Mouse (Mus musculus) limb, embryonic 12.5 days (tissue): ENCODE measurements around the gene Cdipt. TPM values are rescaled to one million over a fixed set of nuclear protein-coding genes. Genes with fewer than 3 reads are reported as not detected.

Experiments used
- ATAC-seq: fragments of 200-750 bp; cut with Nextera tagmentation; 2 replicates; pipeline ENCODE4 v1.8.0; 2017; ENCODE audit warnings: low read depth, moderate TSS enrichment; ENCODE audit not compliant: insufficient number of reproducible peaks, insufficient read depth, low FRiP score, low TSS enrichment
- H3K27ac ChIP-seq: fragments of 300-500 bp; sonication (generic); 2 replicates; pipeline ENCODE4 v1.5.1; 2016; ENCODE audit warnings: mild to moderate bottlenecking, moderate library complexity
- H3K27me3 ChIP-seq: fragments of 300-500 bp; sonication (generic); 2 replicates; pipeline ENCODE4 v1.6.1; 2016; ENCODE audit warnings: mild to moderate bottlenecking, moderate library complexity
- H3K36me3 ChIP-seq: fragments of 300-500 bp; sonication (generic); 2 replicates; pipeline ENCODE4 v1.6.1; 2016; ENCODE audit warnings: mild to moderate bottlenecking, moderate library complexity
- H3K4me1 ChIP-seq: fragments of 300-500 bp; sonication (generic); replicated peaks from 2 replicates; pipeline ENCODE4 v1.6.1; 2016
- H3K4me2 ChIP-seq: fragments of 300-500 bp; sonication (generic); 2 replicates; pipeline ENCODE4 v1.6.1; 2016; ENCODE audit warnings: mild to moderate bottlenecking, moderate library complexity
- H3K4me3 ChIP-seq: fragments of 300-500 bp; sonication (generic); replicated peaks from 2 replicates; pipeline ENCODE4 v1.5.1; 2016; ENCODE audit warnings: mild to moderate bottlenecking
- H3K9ac ChIP-seq: fragments of 300-500 bp; sonication (generic); replicated peaks from 2 replicates; pipeline ENCODE4 v1.6.1; 2016; ENCODE audit warnings: mild to moderate bottlenecking, moderate library complexity
- H3K9me3 ChIP-seq: fragments of 300-500 bp; sonication (generic); 2 replicates; pipeline ENCODE4 v1.6.1; 2016; ENCODE audit warnings: mild to moderate bottlenecking, moderate library complexity
- WGBS: fragments of 180-500 bp; shearing (Covaris S2); methylation state at CpG from one replicate; pipeline ENCODE4 v1.1.7; 2016; 5-methylcytosine and 5-hydroxymethylcytosine counted together
- polyA plus RNA-seq: library from polyadenylated mRNA; unstranded; fragments of >200 nt; fragmentation: Nextera tagmentation; extraction: Ambion mirVana; gene quantifications from 2 replicates; pipeline ENCODE4 v1.2.1, GENCODE M21; 2016

Cdipt gene
- polyA plus RNA-seq, 1 experiment from 2014 or later = 76.5 TPM

DNA sequence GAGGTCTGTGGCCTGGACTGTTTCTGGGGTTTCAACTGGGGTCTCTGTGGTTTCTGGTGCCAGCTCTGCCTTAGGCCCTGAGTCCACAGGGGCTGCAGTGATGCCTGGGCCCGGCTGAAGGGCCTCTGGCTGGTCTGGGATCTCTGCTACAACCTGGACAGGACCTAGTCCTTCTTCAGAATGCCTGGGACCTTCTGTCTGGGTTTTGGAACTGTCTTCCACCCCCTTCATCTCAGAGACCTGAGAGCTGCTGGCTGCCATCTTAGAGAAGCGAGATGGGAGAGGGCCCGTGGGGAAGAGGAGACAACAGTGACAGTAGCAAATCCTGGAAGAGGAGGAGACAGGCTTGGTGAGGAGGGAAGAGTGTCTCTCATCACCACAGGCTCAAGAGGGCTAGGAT lies 44.3 kb downstream of the Cdipt start:
- ATAC-seq = no peak
- Histone ChIP-seq H3K27me3 (no peaks in the 10 kb centered on the region), H3K9me3 (no peaks in the 10 kb centered on the region), H3K27ac (peak overlapping the region; percentile 92), H3K9ac (peak overlapping the region; percentile 74), H3K36me3 (peaks cover 49% of the 10 kb centered on the region), H3K4me3 (peak overlapping the region; percentile 58), H3K4me1 (peaks cover 85% of the 10 kb centered on the region), H3K4me2 (peak overlapping the region; percentile 92)
- 63% methylated on average over 3 of the region's 3 CpGs for WGBS

DNA sequence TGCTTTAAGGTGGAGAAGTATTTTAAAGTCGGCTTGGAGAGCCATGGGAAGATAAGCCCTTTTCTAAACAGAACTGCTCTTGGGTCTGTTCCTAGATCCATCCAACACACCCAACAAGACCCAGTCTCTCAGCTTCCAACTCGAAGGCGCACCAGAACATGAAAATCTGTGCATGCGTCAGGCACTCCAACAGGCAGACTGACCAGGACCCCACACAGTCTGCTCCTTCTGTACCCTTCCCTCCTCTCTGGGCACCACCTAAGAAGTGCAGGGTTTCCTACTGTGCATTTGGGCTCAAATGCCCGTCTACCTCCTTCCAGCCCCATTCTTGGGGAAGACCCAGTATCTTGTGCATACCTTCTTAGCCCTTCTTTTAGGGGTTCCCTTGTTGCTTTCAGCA lies 44.8 kb downstream of the Cdipt start:
- H3K4me1 ChIP-seq = peaks cover 80% of the 10 kb centered on the region
- H3K4me3 ChIP-seq = peak overlapping the region; percentile 58
- H3K27ac ChIP-seq = peak overlapping the region; percentile 92
- 40% methylated on average over 5 of the region's 5 CpGs for WGBS
- peak overlapping the region; percentile 74 for H3K9ac ChIP-seq
- peaks cover 45% of the 10 kb centered on the region for H3K36me3 ChIP-seq
- H3K4me2 ChIP-seq = peak overlapping the region; percentile 92
- no peaks in the 10 kb centered on the region for H3K27me3 ChIP-seq
- H3K9me3 ChIP-seq = no peaks in the 10 kb centered on the region
- no peak for ATAC-seq

DNA sequence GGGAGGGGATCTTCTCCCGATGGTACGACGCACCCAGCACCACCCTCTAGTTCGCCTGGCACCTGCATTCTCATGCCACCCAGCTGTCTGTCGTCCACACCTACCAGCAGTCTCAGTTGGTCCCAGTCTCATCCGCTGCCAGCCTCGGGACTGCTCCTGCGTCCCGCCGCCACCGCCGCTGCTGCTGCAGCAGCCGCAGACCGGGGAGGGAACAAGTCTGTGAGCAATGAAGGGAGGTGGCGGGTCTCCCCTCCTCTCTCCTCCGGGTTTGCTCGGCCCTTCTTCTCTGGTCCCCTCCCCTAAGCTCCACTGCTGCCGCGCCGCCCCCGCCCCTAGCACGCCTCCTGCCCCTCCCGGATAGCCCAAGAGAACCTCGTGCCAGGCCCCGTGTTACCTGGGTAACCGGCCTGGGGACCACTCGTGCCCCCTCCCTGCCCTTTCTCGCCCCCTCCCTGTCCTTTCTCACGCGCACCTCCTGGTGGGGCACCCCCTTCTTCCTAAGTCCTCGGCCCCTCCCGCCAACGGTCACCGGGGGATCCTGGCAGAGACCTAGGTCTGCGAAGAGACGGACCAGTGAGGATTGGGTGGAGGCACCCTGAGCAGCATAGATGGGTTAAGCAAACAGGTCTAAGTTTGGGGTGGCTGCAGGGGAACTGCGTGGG lies 45.3 kb downstream of the Cdipt start, which contains the start of the genes Gm42742 and Prrt2:
Gene Gm42742, minus strand, starts transcription at position 197 of the 662 bp plus-strand sequence.
Gene Prrt2, minus strand, starts transcription at position 311 of the 662 bp plus-strand sequence.
- H3K4me1 ChIP-seq = peaks cover 75% of the 10 kb centered on the region
- no peaks in the 10 kb centered on the region for H3K9me3 ChIP-seq
- ATAC-seq = peak; percentile 9; the same call in 1 of the 2 replicates
- peak within 1 kb of the TSS; percentile 92 for H3K27ac ChIP-seq
- H3K27me3 ChIP-seq = no peaks in the 10 kb centered on the region
- under 1% methylated on average over 37 of the region's 37 CpGs for WGBS
- H3K36me3 ChIP-seq = peaks cover 40% of the 10 kb centered on the region
- H3K4me2 ChIP-seq = peak within 1 kb of the TSS; percentile 92
- H3K9ac ChIP-seq = peak within 1 kb of the TSS; percentile 74
- peak within 1 kb of the TSS; percentile 58 for H3K4me3 ChIP-seq

DNA sequence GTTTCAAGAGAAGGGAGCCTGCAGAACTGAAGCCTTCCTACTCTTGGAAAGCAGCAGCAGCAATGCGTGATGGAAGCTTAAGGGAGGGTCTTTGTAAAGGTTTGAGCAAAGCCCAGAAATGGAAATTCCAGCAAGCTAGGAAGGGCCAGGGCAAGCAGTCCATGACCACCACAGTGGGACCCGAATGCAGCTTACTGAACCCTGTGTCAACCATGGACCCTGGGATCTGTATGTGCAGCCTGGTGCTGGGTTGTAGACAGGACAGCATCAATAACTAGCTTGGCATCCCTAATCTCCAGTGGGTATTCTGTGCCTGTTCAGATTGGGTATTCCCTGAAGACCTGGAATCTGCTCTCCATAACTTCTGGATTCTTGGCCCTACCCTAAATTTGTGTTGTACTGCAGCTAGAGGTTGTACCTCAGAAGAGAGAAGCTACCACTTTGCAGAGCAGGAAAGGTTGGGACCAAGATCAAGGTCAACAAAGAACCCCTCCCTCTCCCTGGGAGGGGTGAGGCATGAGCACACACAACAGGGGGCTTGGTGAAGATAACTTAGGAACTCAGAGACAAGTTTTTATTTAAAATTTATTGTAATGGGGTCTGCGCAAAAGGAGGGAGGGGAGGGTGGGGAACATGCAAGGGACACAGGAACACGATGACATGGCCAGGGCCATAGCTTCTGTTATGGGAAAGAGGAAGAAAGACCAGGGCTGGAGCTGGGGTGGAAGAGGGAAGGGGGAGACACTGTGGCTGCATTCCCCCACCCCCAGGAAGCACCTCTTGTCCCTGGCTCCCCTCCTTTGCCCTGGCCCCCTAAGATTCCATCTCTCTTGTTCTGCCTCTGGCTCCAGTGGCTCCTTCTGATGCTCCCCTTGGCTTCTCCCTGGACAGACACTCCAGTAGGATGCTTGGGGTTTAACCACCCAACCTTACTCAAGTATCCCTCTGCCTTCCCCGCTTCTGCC lies 46.1 kb downstream of the Cdipt start:
- Histone ChIP-seq H3K9me3 (no peaks in the 10 kb centered on the region), H3K36me3 (peaks cover 40% of the 10 kb centered on the region), H3K27me3 (no peaks in the 10 kb centered on the region), H3K4me1 (peaks cover 73% of the 10 kb centered on the region), H3K4me2 (peak overlapping the region; percentile 92), H3K27ac (peak overlapping the region; percentile 92), H3K9ac (peak overlapping the region; percentile 74), H3K4me3 (peak overlapping the region; percentile 58)
- 36% methylated on average over 3 of the region's 5 CpGs for WGBS
- no peak for ATAC-seq

DNA sequence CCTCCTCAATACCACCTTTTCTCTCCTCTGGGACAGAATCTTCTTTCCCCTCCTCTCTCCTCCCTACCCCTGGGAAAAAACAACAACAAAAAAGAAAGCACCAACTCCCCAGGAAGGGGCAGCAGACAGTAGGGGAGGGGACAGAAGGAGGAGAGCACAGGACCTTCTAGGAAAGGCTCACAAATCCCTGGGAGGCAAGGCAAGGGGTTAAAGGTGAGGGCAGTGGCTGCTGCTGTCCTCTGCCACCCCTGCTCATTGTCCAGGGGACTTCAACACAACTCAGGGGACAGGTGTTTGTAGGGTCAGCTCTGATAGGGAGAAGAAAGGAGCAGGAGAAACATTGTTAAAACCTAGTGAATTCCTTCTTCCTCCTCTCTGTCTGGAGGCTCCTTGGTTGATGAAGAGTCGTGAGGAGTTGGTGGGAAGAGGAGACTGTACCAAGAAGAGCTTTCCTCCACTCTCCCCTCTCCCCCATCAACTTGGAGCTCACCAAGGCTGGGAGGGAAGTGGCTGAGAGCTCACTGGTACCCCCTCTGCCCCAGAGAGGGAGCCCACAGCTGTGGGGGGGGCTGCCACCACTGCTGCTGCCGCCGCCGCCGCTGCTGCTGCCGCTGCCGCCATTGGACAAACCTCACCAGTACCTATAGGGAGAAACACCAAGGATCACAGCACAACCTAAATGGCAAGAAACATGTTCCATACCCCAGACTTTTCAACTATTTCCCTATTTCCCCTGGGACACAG lies 47.0 kb downstream of the Cdipt start:
- no peak for ATAC-seq
- Histone ChIP-seq H3K4me2 (peak overlapping the region; percentile 92), H3K4me3 (peak overlapping the region; percentile 98), H3K4me1 (peaks cover 72% of the 10 kb centered on the region), H3K36me3 (peaks cover 41% of the 10 kb centered on the region), H3K9ac (peak overlapping the region; percentile 99), H3K27ac (peak overlapping the region; percentile 92), H3K9me3 (no peaks in the 10 kb centered on the region), H3K27me3 (no peaks in the 10 kb centered on the region)
- 89% methylated on average over 7 of the region's 7 CpGs for WGBS

DNA sequence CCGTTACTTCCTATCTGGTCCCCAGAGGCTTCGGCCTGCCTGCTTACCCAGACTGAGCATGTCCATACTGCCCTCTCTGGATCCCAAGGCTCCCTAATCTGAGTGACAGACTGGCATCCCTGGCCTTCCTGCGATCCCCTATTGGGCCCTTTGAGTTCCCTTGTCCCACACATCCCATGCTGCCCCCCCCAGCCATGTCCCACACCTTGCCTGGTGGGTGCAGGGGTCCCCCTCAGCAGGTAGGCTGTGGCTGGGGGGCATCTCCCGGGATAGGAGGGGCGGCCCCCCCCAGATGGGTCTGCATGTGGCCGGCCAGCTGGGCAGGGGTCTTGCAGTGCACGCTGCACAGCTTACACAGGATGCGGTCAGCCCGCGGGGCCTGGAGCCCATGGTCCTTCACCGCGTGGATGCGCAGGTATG lies 47.6 kb downstream of the Cdipt start:
- Histone ChIP-seq H3K27ac (peak overlapping the region; percentile 46), H3K27me3 (no peaks in the 10 kb centered on the region), H3K9ac (peak overlapping the region; percentile 99), H3K36me3 (peaks cover 46% of the 10 kb centered on the region), H3K4me3 (peak overlapping the region; percentile 98), H3K9me3 (no peaks in the 10 kb centered on the region), H3K4me1 (peaks cover 72% of the 10 kb centered on the region), H3K4me2 (peak overlapping the region; percentile 92)
- no peak for ATAC-seq
- 83% methylated on average over 13 of the region's 13 CpGs for WGBS

DNA sequence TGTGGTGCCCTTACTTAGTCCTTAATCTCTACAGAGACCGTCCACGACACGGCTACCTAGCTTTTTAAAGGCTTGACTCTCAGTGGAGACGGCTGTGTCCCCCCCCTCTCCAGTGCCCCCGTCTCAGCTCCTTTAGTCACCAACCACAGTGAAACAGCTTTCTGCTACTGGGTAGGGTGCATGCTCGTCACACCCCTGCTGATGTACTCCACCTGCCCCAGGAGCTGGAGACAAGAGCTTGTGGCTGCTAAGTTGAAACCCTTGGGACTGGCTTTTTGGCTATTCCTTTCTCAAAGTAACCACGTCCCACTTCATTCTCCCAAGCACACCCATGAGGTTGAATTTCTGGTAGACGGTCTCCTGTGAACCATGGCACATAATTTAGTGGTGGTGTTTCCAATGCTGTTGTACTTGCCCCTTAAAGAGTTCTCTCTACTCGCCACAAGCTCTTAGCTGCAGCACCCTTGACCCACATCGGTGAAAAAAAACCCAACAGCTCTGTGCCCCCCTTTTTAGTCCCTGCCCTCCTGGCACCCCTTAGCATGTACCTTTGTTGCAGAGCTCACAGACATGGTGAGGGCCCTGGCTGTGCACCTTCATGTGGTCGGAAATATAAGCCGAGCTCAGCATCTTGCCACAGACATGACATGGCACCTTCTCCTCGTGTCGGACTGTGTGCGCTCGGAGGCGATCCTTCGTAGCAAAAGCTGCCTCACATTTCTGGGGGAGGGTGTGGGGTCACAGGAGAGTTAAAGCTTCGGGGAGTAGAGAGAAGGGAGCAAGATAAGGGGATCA lies 48.4 kb downstream of the Cdipt start:
- 30% methylated on average over 19 of the region's 19 CpGs for WGBS
- Histone ChIP-seq H3K4me2 (peak overlapping the region; percentile 92), H3K9me3 (no peaks in the 10 kb centered on the region), H3K9ac (peak overlapping the region; percentile 99), H3K27me3 (no peaks in the 10 kb centered on the region), H3K27ac (0 out of 2 replicates have a peak overlapping the region, but pooled peaks have one; percentile 99), H3K4me1 (peaks cover 66% of the 10 kb centered on the region), H3K36me3 (peaks cover 51% of the 10 kb centered on the region), H3K4me3 (peak overlapping the region; percentile 98)
- no peak for ATAC-seq

DNA sequence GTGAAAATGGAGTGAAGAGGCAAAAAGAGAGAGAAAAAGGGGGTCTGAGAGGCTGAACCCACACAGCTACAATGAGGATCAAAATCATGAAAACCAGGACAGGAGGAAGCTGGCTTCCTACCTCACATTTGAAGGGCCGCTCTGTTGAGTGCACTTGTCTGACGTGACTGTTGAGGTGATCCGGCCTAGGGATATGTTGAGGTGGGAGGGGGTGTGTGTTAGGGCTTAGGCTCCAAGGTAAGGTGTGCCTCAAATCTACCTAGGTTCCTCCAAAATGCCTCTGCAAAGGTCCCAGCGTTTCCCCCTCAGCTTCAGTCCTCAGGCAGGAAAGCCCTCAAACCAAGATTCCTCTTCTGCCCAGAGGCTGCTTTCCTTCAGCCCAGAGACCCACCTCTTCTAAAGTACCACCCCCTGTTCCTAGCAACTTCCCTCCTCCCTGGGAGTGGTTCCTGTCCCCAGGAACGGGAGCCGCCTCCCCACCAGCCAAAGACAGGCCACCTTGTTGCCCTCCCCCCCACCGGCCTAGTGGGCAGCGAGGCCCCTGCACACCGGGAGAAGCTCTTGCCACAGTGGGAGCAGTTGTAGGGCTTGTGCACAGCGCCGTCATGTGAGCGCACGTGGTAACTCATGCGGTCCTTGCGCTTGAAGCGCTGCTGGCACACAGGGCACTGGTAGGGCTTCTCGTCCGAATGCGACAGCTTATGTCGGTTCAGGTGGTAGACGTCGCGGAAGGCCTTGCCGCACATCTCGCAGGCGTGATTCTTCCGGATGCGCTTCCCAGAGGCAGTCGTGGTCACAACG lies 49.2 kb downstream of the Cdipt start:
- WGBS = under 1% methylated on average over 30 of the region's 30 CpGs
- peaks cover 59% of the 10 kb centered on the region for H3K36me3 ChIP-seq
- H3K9ac ChIP-seq = peak overlapping the region; percentile 99
- peak overlapping the region; percentile 99 for H3K27ac ChIP-seq
- H3K4me3 ChIP-seq = peak overlapping the region; percentile 98
- H3K9me3 ChIP-seq = no peaks in the 10 kb centered on the region
- H3K4me1 ChIP-seq = peaks cover 58% of the 10 kb centered on the region
- peak overlapping the region; percentile 92 for H3K4me2 ChIP-seq
- no peaks in the 10 kb centered on the region for H3K27me3 ChIP-seq
- no peak for ATAC-seq

DNA sequence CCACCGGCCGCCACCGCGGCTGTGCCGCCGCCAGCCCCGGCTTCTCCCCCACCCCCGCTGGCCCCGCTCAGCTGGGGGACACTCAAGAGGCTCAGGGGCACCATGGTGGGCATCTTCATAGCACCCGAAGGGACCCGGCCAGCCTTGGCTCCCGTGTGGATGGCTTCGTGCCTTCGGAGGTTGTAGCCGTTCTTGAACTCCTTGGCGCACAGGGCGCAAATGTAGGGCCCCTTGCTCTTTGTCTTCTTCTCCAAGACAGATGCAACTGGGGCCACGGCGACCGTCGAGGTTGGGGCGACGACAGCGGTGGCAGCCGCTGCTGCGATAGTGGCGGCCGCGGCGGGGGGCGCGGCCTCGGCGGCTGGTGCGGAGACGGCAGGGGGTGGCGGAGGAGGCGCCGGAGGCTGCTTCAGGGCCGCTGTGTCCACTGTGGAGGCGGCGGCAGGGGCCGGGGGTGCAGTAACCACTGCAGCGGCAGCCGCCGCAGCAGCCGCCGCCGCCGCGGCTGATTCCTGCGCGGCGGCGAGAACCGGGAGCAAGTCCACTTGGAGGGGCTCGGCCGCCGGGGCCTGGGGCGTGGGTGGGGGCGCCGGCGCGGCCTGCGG lies 49.9 kb downstream of the Cdipt start:
- Histone ChIP-seq H3K36me3 (peaks cover 66% of the 10 kb centered on the region), H3K4me3 (peak overlapping the region; percentile 98), H3K9me3 (no peaks in the 10 kb centered on the region), H3K27ac (peak overlapping the region; percentile 99), H3K4me2 (peak overlapping the region; percentile 92), H3K9ac (peak overlapping the region; percentile 99), H3K4me1 (peaks cover 50% of the 10 kb centered on the region), H3K27me3 (no peaks in the 10 kb centered on the region)
- WGBS = under 1% methylated on average over 61 of the region's 65 CpGs
- ATAC-seq = no peak
